Mouse (Mus musculus) heart, embryonic 15.5 days (tissue): Measurements from ENCODE around the gene Trappc6b. TPM values are rescaled to one million over a fixed set of nuclear protein-coding genes. Genes with fewer than 3 reads are reported as not detected.
A peak's percentile ranks its signal among the peaks of the same experiment; 100 is the strongest.

Source experiments
- ATAC-seq: fragments of 200-750 bp; cut with Nextera tagmentation; replicated peaks from 2 replicates; pipeline ENCODE4 v1.8.0; 2017; ENCODE audit warnings: low read depth, moderate TSS enrichment; ENCODE audit not compliant: insufficient number of reproducible peaks, insufficient read depth, low FRiP score
- H3K27ac ChIP-seq: fragments of 300-500 bp; sonication (generic); 2 replicates; pipeline ENCODE4 v1.5.1; 2015; ENCODE audit warnings: mild to moderate bottlenecking, inconsistent platforms
- H3K27me3 ChIP-seq: fragments of 300-500 bp; sonication (generic); 2 replicates; pipeline ENCODE4 v1.6.1; 2015; ENCODE audit warnings: inconsistent platforms
- H3K36me3 ChIP-seq: fragments of 300-500 bp; sonication (generic); 2 replicates; pipeline ENCODE4 v1.6.1; 2015; ENCODE audit warnings: mild to moderate bottlenecking, inconsistent platforms
- H3K4me1 ChIP-seq: fragments of 300-500 bp; sonication (generic); replicated peaks from 2 replicates; pipeline ENCODE4 v1.6.1; 2015; ENCODE audit warnings: inconsistent platforms
- H3K4me2 ChIP-seq: fragments of 300-500 bp; sonication (generic); 2 replicates; pipeline ENCODE4 v1.6.1; 2015; ENCODE audit warnings: inconsistent platforms, mild to moderate bottlenecking, moderate library complexity
- H3K4me3 ChIP-seq: fragments of 300-500 bp; sonication (generic); 2 replicates; pipeline ENCODE4 v1.5.1; 2015; ENCODE audit warnings: mild to moderate bottlenecking, inconsistent platforms
- H3K9ac ChIP-seq: fragments of 300-500 bp; sonication (generic); 2 replicates; pipeline ENCODE4 v1.6.1; 2015; ENCODE audit warnings: mild to moderate bottlenecking, inconsistent platforms
- H3K9me3 ChIP-seq: fragments of 300-500 bp; sonication (generic); replicated peaks from 2 replicates; pipeline ENCODE4 v1.6.1; 2016; ENCODE audit warnings: inconsistent platforms
- WGBS: fragments of 180-500 bp; shearing (Covaris S2); methylation state at CpG from one replicate; pipeline ENCODE4 v1.1.7; 2015; ENCODE audit warnings: mixed read lengths; 5-methylcytosine and 5-hydroxymethylcytosine counted together
- polyA plus RNA-seq: library from polyadenylated mRNA; unstranded; fragments of >200 nt; fragmentation: Nextera tagmentation; extraction: Ambion mirVana; gene quantifications from 2 replicates; pipeline ENCODE4 v1.2.1, GENCODE M21; 2015

Gene Trappc6b
- polyA plus RNA-seq, 1 experiment from 2014 or later, result 85.5 TPM

GRCm38 (mm10) chr12:59013234-59013633 lies 48.0 kb downstream of the Trappc6b start, which contains the start of gene Gemin2:
TSS of gene Gemin2 (plus strand) at chr12:59013393.
- no peaks in the 10 kb centered on the region for H3K9me3 ChIP-seq
- peaks cover 10% of the 10 kb centered on the region for H3K36me3 ChIP-seq
- no peaks in the 10 kb centered on the region for H3K27me3 ChIP-seq
- peak; percentile 73 for ATAC-seq
- under 1% methylated on average over 28 of the region's 28 CpGs for WGBS
- peak within 1 kb of the TSS; percentile 71 for H3K4me2 ChIP-seq
- H3K27ac ChIP-seq, result peak within 1 kb of the TSS; percentile 87
- peak within 1 kb of the TSS; percentile 71 for H3K9ac ChIP-seq
- H3K4me3 ChIP-seq, result peak within 1 kb of the TSS; percentile 74
- peaks cover 24% of the 10 kb centered on the region for H3K4me1 ChIP-seq

GRCm38 (mm10) chr12:59012710-59013091 lies 48.6 kb downstream of the Trappc6b start:
- peak overlapping the region; percentile 87 for H3K27ac ChIP-seq
- WGBS, result 3% methylated on average over 7 of the region's 7 CpGs
- H3K36me3 ChIP-seq, result peaks cover 5% of the 10 kb centered on the region; the same call in 1 of the 2 replicates
- peak overlapping the region; percentile 74 for H3K4me3 ChIP-seq
- ATAC-seq, result no peak
- peak overlapping the region; percentile 71 for H3K4me2 ChIP-seq
- H3K4me1 ChIP-seq, result peaks cover 28% of the 10 kb centered on the region
- no peaks in the 10 kb centered on the region for H3K27me3 ChIP-seq
- no peaks in the 10 kb centered on the region for H3K9me3 ChIP-seq
- peak overlapping the region; percentile 71 for H3K9ac ChIP-seq

- peak within 1 kb of the TSS; percentile 71 for H3K4me2 ChIP-seq
- H3K27ac ChIP-seq, result peak within 1 kb of the TSS; percentile 95
- H3K36me3 ChIP-seq, result peaks cover 2% of the 10 kb centered on the region; the same call in 1 of the 2 replicates
- no peaks in the 10 kb centered on the region for H3K9me3 ChIP-seq
- H3K9ac ChIP-seq, result peak within 1 kb of the TSS; percentile 83
- H3K4me1 ChIP-seq, result peaks cover 30% of the 10 kb centered on the region
- ATAC-seq, result peak; percentile 96
- WGBS, result under 1% methylated on average over 48 of the region's 48 CpGs
- H3K27me3 ChIP-seq, result no peaks in the 10 kb centered on the region
- peak within 1 kb of the TSS; percentile 74 for H3K4me3 ChIP-seq
Observed at GRCm38 (mm10) chr12:59011844-59012709, 49.2 kb downstream of the Trappc6b start, which contains the start of gene Sec23a. TSS of gene Sec23a (minus strand) at chr12:59012017.

- no peak; the same call in 1 of the 2 replicates for ATAC-seq
- Histone ChIP-seq H3K9me3 (no peaks in the 10 kb centered on the region), H3K4me1 (peaks cover 32% of the 10 kb centered on the region), H3K9ac (peak overlapping the region; percentile 83), H3K36me3 (peaks cover 8% of the 10 kb centered on the region), H3K4me3 (peak overlapping the region; percentile 74), H3K27me3 (no peaks in the 10 kb centered on the region), H3K27ac (peak overlapping the region; percentile 95), H3K4me2 (peak overlapping the region; percentile 64)
- WGBS, result under 1% methylated on average over 25 of the region's 25 CpGs
Observed at GRCm38 (mm10) chr12:59011275-59011843, 49.9 kb downstream of the Trappc6b start.

GRCm38 (mm10) chr12:59010482-59010881 lies 50.8 kb downstream of the Trappc6b start:
- Histone ChIP-seq H3K27me3 (no peaks in the 10 kb centered on the region), H3K9ac (0 out of 2 replicates have a peak overlapping the region, but pooled peaks have one; percentile 83), H3K9me3 (no peaks in the 10 kb centered on the region), H3K36me3 (peaks cover 16% of the 10 kb centered on the region), H3K4me2 (peak overlapping the region; percentile 64), H3K4me3 (peak overlapping the region; percentile 74), H3K27ac (no peak overlapping the region; the same call in 1 of the 2 replicates), H3K4me1 (peaks cover 32% of the 10 kb centered on the region)
- no peak for ATAC-seq
- 67% methylated on average over 2 of the region's 2 CpGs for WGBS

Other genes with a start within 250 kb of the Trappc6b start
- 57.8 and 63.2 TPM in 2 replicates for gene Sec23a, start 49.5 kb downstream of the Trappc6b start, polyA plus RNA-seq
- gene Gemin2, start 48.1 kb downstream of the Trappc6b start, polyA plus RNA-seq, result 17.9 and 20.8 TPM in 2 replicates
- 59.4 and 63.0 TPM in 2 replicates for gene Pnn, start 5.4 kb upstream of the Trappc6b start, polyA plus RNA-seq
- 39.6 and 44.8 TPM in 2 replicates for gene Mia2, start 34.3 kb upstream of the Trappc6b start, polyA plus RNA-seq
- 5.1 and 5.3 TPM in 2 replicates for gene Fbxo33, start 158.3 kb upstream of the Trappc6b start, polyA plus RNA-seq